Mouse (Mus musculus): Measurements from ENCODE around the gene Vamp9.

DNA sequence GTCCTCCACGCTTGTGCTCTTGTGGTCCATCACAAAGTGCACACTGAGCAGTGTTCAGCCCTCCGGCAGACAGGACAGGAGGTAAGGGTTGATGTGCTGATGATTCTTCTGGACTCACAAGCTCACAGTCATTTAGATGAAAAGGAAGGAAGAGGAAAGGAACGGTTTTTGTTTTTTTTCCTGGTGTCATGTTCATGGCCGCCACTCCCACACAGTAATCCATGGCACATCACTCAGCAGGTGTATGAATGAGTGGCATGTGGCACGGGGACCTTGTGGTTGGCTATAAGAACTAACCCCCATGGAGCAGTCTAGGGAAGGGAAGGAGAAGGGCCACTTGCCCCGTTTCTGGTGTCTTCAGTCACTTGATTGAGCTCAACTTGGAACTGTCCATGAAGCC lies 44.2 kb upstream of the Vamp9 start:
- no peak for TF ChIP-seq CTCF (IDR thresholded peaks at IDR 0.05; ENCODE audit: borderline replicate concordance, insufficient read depth, low read length)
- no peak for TF ChIP-seq POLR2A (IDR thresholded peaks at IDR 0.05; ENCODE audit: low read depth, low read length)

Data from embryonic fibroblast, embryonic 13.5 days (primary cell).